Mouse (Mus musculus): Measurements from ENCODE around the gene Ror2.

The Ror2 gene

GRCm38 (mm10) chr13:53235953-53236352, 50.0 kb downstream of the Ror2 start:
- no peak for ATAC-seq (ENCODE audit: insufficient number of reproducible peaks, low FRiP score, low TSS enrichment)

GRCm38 (mm10) chr13:53234844-53235243, 51.1 kb downstream of the Ror2 start:
- no peak for ATAC-seq (ENCODE audit: insufficient number of reproducible peaks, low FRiP score, low TSS enrichment)

DNA sequence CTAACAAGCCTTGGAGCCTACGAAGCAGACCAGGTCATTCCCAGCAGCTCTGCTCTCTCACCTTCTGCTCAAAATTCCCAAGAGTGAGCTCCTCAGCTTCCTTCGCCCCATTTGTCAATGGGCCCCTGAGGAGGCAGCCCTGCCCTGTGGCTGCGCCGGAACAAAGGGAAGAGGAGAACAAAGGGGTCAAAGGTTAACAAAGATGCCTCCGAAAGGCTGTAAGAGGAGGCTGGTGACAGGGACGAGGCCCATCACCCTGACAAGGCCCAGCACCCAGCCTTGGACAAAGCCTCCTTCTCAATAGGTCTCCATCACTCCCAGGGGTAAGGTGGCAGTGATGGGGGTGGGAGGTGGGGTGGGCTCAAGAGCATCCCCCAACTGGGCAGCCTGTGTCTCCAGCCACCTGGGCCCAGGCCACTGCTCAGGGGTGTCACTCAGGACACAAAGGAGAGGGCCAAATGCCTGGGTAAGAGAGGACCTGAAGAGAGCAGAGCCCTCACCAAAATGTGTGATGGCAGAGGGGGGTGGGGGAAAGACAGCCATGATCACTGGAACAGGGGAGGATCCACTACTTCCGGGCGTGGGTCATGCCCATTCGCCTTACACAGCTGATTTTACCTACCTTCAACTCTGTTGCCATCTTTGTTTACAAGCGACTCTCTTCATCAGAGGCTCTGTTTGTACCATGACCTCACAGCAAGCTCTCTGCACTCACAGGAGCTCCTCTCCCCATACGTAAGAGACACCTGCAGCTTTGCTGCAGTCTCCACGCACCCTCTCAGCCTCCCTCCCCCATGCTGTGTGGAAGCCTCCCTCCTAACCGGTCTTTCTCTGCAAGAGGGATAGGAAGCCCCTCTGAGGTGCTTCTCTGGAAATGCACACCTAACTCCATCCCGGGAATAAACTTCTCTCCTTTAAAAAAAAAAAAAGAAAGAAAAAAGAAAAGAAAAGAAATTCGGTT, 51.8 kb downstream of the Ror2 start:
- ATAC-seq (ENCODE audit: insufficient number of reproducible peaks, low FRiP score, low TSS enrichment) = no peak

- ATAC-seq (ENCODE audit: insufficient number of reproducible peaks, low FRiP score, low TSS enrichment) = no peak
Observed at GRCm38 (mm10) chr13:53233381-53233780, 52.5 kb downstream of the Ror2 start.

GRCm38 (mm10) chr13:53232419-53232818, 53.5 kb downstream of the Ror2 start:
- ATAC-seq (ENCODE audit: insufficient number of reproducible peaks, low FRiP score, low TSS enrichment) = no peak

GRCm38 (mm10) chr13:53230446-53231161, 55.3 kb downstream of the Ror2 start:
- no peak for ATAC-seq (ENCODE audit: insufficient number of reproducible peaks, low FRiP score, low TSS enrichment)

DNA sequence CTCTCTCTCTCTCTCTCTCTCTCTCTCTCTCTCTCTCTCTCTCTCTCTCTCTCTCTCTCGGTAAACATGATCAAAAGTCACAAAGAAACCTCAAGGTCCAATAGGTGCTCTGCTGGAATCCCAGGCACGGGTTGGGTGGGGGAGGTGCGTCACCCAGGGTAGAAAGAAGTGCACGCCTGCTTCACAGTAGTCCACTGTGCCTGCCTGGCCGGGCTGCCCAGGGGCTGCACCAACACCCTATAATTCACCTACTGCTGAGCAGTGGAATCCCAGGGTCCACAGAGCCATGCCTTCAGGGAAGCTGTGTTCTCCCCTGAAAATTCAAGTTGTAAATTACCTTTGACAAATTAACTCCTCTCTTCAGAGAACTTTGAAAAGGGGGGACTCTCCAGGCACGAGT, 58.9 kb downstream of the Ror2 start:
- no peak for ATAC-seq (ENCODE audit: insufficient number of reproducible peaks, low FRiP score, low TSS enrichment)

- no peak for ATAC-seq (ENCODE audit: insufficient number of reproducible peaks, low FRiP score, low TSS enrichment)
Observed at GRCm38 (mm10) chr13:53226461-53226860, 59.5 kb downstream of the Ror2 start.

GRCm38 (mm10) chr13:53225925-53226324, 60.0 kb downstream of the Ror2 start:
- ATAC-seq (ENCODE audit: insufficient number of reproducible peaks, low FRiP score, low TSS enrichment) = no peak

GRCm38 (mm10) chr13:53221176-53221575, 64.7 kb downstream of the Ror2 start:
- no peak for ATAC-seq (ENCODE audit: insufficient number of reproducible peaks, low FRiP score, low TSS enrichment)

GRCm38 (mm10) chr13:53219889-53220288, 66.0 kb downstream of the Ror2 start:
- no peak for ATAC-seq (ENCODE audit: insufficient number of reproducible peaks, low FRiP score, low TSS enrichment)

GRCm38 (mm10) chr13:53219391-53219790, 66.5 kb downstream of the Ror2 start:
- ATAC-seq (ENCODE audit: insufficient number of reproducible peaks, low FRiP score, low TSS enrichment) = no peak

- no peak for ATAC-seq (ENCODE audit: insufficient number of reproducible peaks, low FRiP score, low TSS enrichment)
Observed at GRCm38 (mm10) chr13:53217396-53217975, 68.4 kb downstream of the Ror2 start.

DNA sequence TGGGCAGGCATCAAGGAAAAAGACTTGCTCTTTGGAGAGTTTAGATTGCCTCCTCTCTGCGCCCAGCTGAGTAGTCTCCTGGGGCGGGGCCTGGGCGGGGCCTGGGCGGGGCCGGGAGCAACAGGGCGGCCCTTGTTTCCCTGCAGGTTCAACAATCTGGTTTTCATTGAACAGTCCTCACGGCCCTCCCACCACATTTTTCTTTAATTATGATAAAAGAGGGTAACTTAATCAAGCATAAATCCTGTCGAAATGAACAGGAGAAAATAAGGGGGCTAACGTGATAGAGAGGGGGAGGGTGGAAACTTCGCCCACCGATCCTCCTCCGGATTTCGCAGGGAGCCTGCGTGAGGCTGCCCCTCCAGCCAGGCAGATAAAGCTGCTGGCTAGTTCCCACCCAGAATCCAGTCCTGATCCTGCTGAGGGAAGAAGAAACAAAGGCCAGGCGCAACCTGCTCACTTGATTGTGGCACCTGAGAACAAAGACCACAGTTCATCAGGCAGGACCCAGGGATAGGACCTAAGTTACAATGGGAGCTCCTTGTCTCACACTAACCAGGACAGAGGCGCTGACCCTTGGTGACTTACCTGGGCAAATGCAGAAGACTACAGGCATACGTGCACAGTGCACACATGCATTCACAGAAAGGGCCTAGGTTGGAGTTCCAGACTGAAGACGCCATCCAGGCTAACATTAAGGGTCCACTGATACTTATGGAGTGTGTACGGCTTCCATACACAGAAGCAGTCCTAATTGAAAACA, 73.8 kb downstream of the Ror2 start:
- no peak for ATAC-seq (ENCODE audit: insufficient number of reproducible peaks, low FRiP score, low TSS enrichment)

- no peak for ATAC-seq (ENCODE audit: insufficient number of reproducible peaks, low FRiP score, low TSS enrichment)
Observed at GRCm38 (mm10) chr13:53208556-53208955, 77.4 kb downstream of the Ror2 start.

DNA sequence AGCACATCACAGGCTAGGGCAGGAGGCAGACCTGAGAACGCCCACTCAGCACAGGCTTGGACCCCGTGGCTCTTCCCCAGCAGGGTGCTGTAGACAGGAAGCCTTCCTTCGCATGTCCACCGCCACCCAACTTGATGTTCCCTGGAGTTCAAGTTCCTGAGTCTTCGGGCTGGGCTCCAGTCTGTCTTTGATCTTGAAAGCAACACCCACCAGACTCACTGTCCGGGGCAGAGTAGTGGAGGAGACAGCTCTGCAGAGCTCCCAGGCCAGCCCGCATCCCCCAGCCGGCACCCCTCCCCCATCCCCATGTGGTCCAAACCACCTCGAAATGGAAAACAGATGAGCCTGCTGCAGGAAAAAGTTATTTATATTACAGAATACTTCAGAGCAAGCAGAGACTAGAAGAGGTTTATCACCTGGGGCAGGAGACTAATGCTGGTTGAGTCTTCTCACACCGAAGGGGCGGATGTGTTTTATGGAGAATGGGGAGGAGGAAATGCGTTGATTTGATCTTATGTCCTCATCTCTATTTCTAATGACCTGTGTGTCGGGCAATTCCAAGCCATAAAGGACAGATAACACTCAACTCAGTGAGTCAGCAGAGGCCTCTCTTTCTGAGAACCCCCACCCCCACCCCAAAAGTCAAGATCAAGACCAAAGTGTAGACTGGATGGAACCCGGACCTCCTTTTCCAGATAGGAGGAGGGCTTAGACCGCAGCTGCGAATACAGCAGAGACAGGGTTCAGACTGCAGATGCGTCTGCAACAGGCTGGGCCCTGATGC, 80.6 kb downstream of the Ror2 start:
- no peak for ATAC-seq (ENCODE audit: insufficient number of reproducible peaks, low FRiP score, low TSS enrichment)

- no peak for ATAC-seq (ENCODE audit: insufficient number of reproducible peaks, low FRiP score, low TSS enrichment)
Observed at GRCm38 (mm10) chr13:53202439-53202830, 83.5 kb downstream of the Ror2 start.

GRCm38 (mm10) chr13:53201628-53202438, 84.1 kb downstream of the Ror2 start:
- no peak for ATAC-seq (ENCODE audit: insufficient number of reproducible peaks, low FRiP score, low TSS enrichment)

GRCm38 (mm10) chr13:53200121-53200520, 85.8 kb downstream of the Ror2 start:
- no peak for ATAC-seq (ENCODE audit: insufficient number of reproducible peaks, low FRiP score, low TSS enrichment)
